Mouse (Mus musculus): Measurements from ENCODE around the gene Prkar1b. TPM values are rescaled to one million over a fixed set of nuclear protein-coding genes. Genes with fewer than 3 reads are reported as not detected.

Prkar1b gene
- polyA plus RNA-seq, 1 experiment from 2014 or later: 25.4 TPM

GRCm38 (mm10) chr5:139140589-139140988 is 9.2 kb downstream of the Prkar1b start:
- WGBS: 86% methylated on average over 9 of the region's 9 CpGs
- Histone ChIP-seq H3K27me3 (peaks cover 4% of the 10 kb centered on the region; the same call in 1 of the 2 replicates), H3K9me3 (no peaks in the 10 kb centered on the region), H3K4me1 (no peaks in the 10 kb centered on the region), H3K4me2 (replicated peaks) (no peak overlapping the region), H3K9ac (no peak overlapping the region), H3K36me3 (no peaks in the 10 kb centered on the region), H3K27ac (no peak overlapping the region), H3K4me3 (no peak overlapping the region)
- no peak for ATAC-seq (ENCODE audit: low FRiP score, low read depth)

- H3K9me3 ChIP-seq: no peaks in the 10 kb centered on the region
- H3K36me3 ChIP-seq: no peaks in the 10 kb centered on the region
- ATAC-seq (ENCODE audit: low FRiP score, low read depth): no peak
- H3K4me2 ChIP-seq (replicated peaks): no peak overlapping the region
- no peaks in the 10 kb centered on the region for H3K4me1 ChIP-seq
- H3K9ac ChIP-seq: no peak overlapping the region
- peaks cover 4% of the 10 kb centered on the region; the same call in 1 of the 2 replicates for H3K27me3 ChIP-seq
- 78% methylated on average over 8 of the region's 8 CpGs for WGBS
- H3K4me3 ChIP-seq: no peak overlapping the region
- no peak overlapping the region for H3K27ac ChIP-seq
Observed at GRCm38 (mm10) chr5:139138926-139139472, 10.8 kb downstream of the Prkar1b start.

GRCm38 (mm10) chr5:139138261-139138925 is 11.4 kb downstream of the Prkar1b start:
- no peaks in the 10 kb centered on the region for H3K9me3 ChIP-seq
- H3K27ac ChIP-seq: no peak overlapping the region
- no peaks in the 10 kb centered on the region for H3K4me1 ChIP-seq
- no peak overlapping the region for H3K4me2 ChIP-seq (replicated peaks)
- WGBS: 71% methylated on average over 12 of the region's 12 CpGs
- no peak overlapping the region for H3K4me3 ChIP-seq
- H3K27me3 ChIP-seq: peaks cover 4% of the 10 kb centered on the region; the same call in 1 of the 2 replicates
- no peaks in the 10 kb centered on the region for H3K36me3 ChIP-seq
- H3K9ac ChIP-seq: no peak overlapping the region
- ATAC-seq (ENCODE audit: low FRiP score, low read depth): no peak

GRCm38 (mm10) chr5:139137176-139137575 is 12.6 kb downstream of the Prkar1b start:
- H3K27me3 ChIP-seq: peaks cover 7% of the 10 kb centered on the region; the same call in 1 of the 2 replicates
- no peak for ATAC-seq (ENCODE audit: low FRiP score, low read depth)
- WGBS: 92% methylated on average over 6 of the region's 6 CpGs
- H3K4me1 ChIP-seq: no peaks in the 10 kb centered on the region
- no peak overlapping the region for H3K4me2 ChIP-seq (replicated peaks)
- no peaks in the 10 kb centered on the region for H3K9me3 ChIP-seq
- no peak overlapping the region for H3K4me3 ChIP-seq
- H3K9ac ChIP-seq: no peak overlapping the region
- H3K36me3 ChIP-seq: no peaks in the 10 kb centered on the region
- H3K27ac ChIP-seq: no peak overlapping the region

GRCm38 (mm10) chr5:139136341-139136740 is 13.5 kb downstream of the Prkar1b start:
- WGBS: 60% methylated on average over 1 of the region's 1 CpGs
- Histone ChIP-seq H3K9ac (no peak overlapping the region), H3K4me2 (replicated peaks) (no peak overlapping the region), H3K36me3 (no peaks in the 10 kb centered on the region), H3K4me1 (no peaks in the 10 kb centered on the region), H3K4me3 (no peak overlapping the region), H3K9me3 (no peaks in the 10 kb centered on the region), H3K27me3 (peaks cover 12% of the 10 kb centered on the region; the same call in 1 of the 2 replicates), H3K27ac (no peak overlapping the region)
- no peak for ATAC-seq (ENCODE audit: low FRiP score, low read depth)

GRCm38 (mm10) chr5:139134501-139134900 is 15.3 kb downstream of the Prkar1b start:
- Histone ChIP-seq H3K9me3 (no peaks in the 10 kb centered on the region), H3K4me1 (no peaks in the 10 kb centered on the region), H3K27ac (no peak overlapping the region), H3K4me2 (replicated peaks) (no peak overlapping the region), H3K4me3 (no peak overlapping the region), H3K27me3 (peaks cover 23% of the 10 kb centered on the region), H3K9ac (no peak overlapping the region), H3K36me3 (no peaks in the 10 kb centered on the region)
- WGBS: 81% methylated on average over 8 of the region's 8 CpGs
- no peak for ATAC-seq (ENCODE audit: low FRiP score, low read depth)

GRCm38 (mm10) chr5:139130351-139130750 is 19.4 kb downstream of the Prkar1b start:
- Histone ChIP-seq H3K9me3 (no peaks in the 10 kb centered on the region), H3K27ac (no peak overlapping the region), H3K4me3 (no peak overlapping the region), H3K9ac (no peak overlapping the region), H3K4me1 (peaks cover 8% of the 10 kb centered on the region; the same call in 1 of the 2 replicates), H3K27me3 (peaks cover 30% of the 10 kb centered on the region), H3K4me2 (replicated peaks) (peak overlapping the region; percentile 85; the same call in 1 of the 2 replicates), H3K36me3 (peaks cover 12% of the 10 kb centered on the region)
- ATAC-seq (ENCODE audit: low FRiP score, low read depth): 0 out of 2 replicates have a peak, but pooled peaks have one; percentile 26
- 75% methylated on average over 5 of the region's 5 CpGs for WGBS

GRCm38 (mm10) chr5:139129572-139130151 is 20.1 kb downstream of the Prkar1b start:
- WGBS: 5% methylated on average over 42 of the region's 55 CpGs
- ATAC-seq (ENCODE audit: low FRiP score, low read depth): peak; percentile 70
- H3K4me3 ChIP-seq: peak overlapping the region; percentile 59

GRCm38 (mm10) chr5:139129078-139129477 is 20.7 kb downstream of the Prkar1b start:
- peaks cover 30% of the 10 kb centered on the region for H3K27me3 ChIP-seq
- H3K9ac ChIP-seq: peak overlapping the region; percentile 75
- 6% methylated on average over 12 of the region's 12 CpGs for WGBS
- no peak overlapping the region for H3K27ac ChIP-seq
- no peaks in the 10 kb centered on the region for H3K9me3 ChIP-seq
- H3K4me3 ChIP-seq: peak overlapping the region; percentile 59
- no peak for ATAC-seq (ENCODE audit: low FRiP score, low read depth)
- H3K4me2 ChIP-seq (replicated peaks): peak overlapping the region; percentile 85
- H3K4me1 ChIP-seq: peaks cover 8% of the 10 kb centered on the region; the same call in 1 of the 2 replicates
- H3K36me3 ChIP-seq: peaks cover 12% of the 10 kb centered on the region

More at GRCm38 (mm10) chr5:139129572-139130151, 20.1 kb downstream of the Prkar1b start:
- Histone ChIP-seq H3K9me3 (no peaks in the 10 kb centered on the region), H3K36me3 (peaks cover 12% of the 10 kb centered on the region), H3K4me2 (replicated peaks) (peak overlapping the region; percentile 85), H3K9ac (peak overlapping the region; percentile 75), H3K4me1 (peaks cover 8% of the 10 kb centered on the region; the same call in 1 of the 2 replicates), H3K27ac (no peak overlapping the region), H3K27me3 (peaks cover 30% of the 10 kb centered on the region)

- H3K27me3 ChIP-seq: peaks cover 30% of the 10 kb centered on the region
- H3K36me3 ChIP-seq: peaks cover 12% of the 10 kb centered on the region
- H3K4me1 ChIP-seq: peaks cover 8% of the 10 kb centered on the region; the same call in 1 of the 2 replicates
- H3K4me2 ChIP-seq (replicated peaks): peak overlapping the region; percentile 85
- H3K9me3 ChIP-seq: no peaks in the 10 kb centered on the region
- ATAC-seq (ENCODE audit: low FRiP score, low read depth): no peak
- 41% methylated on average over 12 of the region's 12 CpGs for WGBS
- peak overlapping the region; percentile 59 for H3K4me3 ChIP-seq
- H3K27ac ChIP-seq: no peak overlapping the region
- H3K9ac ChIP-seq: peak overlapping the region; percentile 75; the same call in 1 of the 2 replicates
Observed at GRCm38 (mm10) chr5:139128476-139129065, 21.2 kb downstream of the Prkar1b start.

- no peak overlapping the region for H3K9ac ChIP-seq
- H3K4me2 ChIP-seq (replicated peaks): no peak overlapping the region
- peaks cover 12% of the 10 kb centered on the region for H3K36me3 ChIP-seq
- no peak overlapping the region for H3K27ac ChIP-seq
- WGBS: 76% methylated on average over 3 of the region's 3 CpGs
- H3K27me3 ChIP-seq: peaks cover 23% of the 10 kb centered on the region
- H3K4me3 ChIP-seq: no peak overlapping the region
- H3K4me1 ChIP-seq: peaks cover 8% of the 10 kb centered on the region; the same call in 1 of the 2 replicates
- no peak for ATAC-seq (ENCODE audit: low FRiP score, low read depth)
- 0 out of 2 replicates have a peak, but pooled peaks cover 7% of the 10 kb centered on the region for H3K9me3 ChIP-seq
Observed at GRCm38 (mm10) chr5:139125717-139126116, 24.1 kb downstream of the Prkar1b start.

GRCm38 (mm10) chr5:139118961-139119276 is 30.9 kb downstream of the Prkar1b start:
- ATAC-seq (ENCODE audit: low FRiP score, low read depth): no peak
- Histone ChIP-seq H3K4me3 (no peak overlapping the region), H3K27ac (no peak overlapping the region), H3K9me3 (0 out of 2 replicates have a peak, but pooled peaks cover 7% of the 10 kb centered on the region), H3K4me2 (replicated peaks) (no peak overlapping the region), H3K27me3 (no peaks in the 10 kb centered on the region), H3K9ac (no peak overlapping the region), H3K36me3 (no peaks in the 10 kb centered on the region), H3K4me1 (0 out of 2 replicates have a peak, but pooled peaks cover 4% of the 10 kb centered on the region)
- WGBS: 72% methylated on average over 2 of the region's 2 CpGs

All from limb, embryonic 13.5 days (tissue).